Mouse (Mus musculus) adrenal gland, adult 8-10 months (tissue): Measurements from ENCODE around the gene Zfp637. TPM values are rescaled to one million over a fixed set of nuclear protein-coding genes. Genes with fewer than 3 reads are reported as not detected.
"Not testable (repeated sequence)": the region's sequence is repeated elsewhere in the genome, so short reads cannot be mapped to it uniquely, and the experiment has no call there.

Experiments
- DNase-seq: peaks from one replicate; pipeline ENCODE4 v3.0.0; 2022
- total RNA-seq, 4 experiments: library from RNA; stranded (reverse); gene quantifications; 2 replicates each; pipeline ENCODE4 v1.2.4; 2022

Gene Zfp637
- 10 to 100 TPM; 28.8 to 41.7 (median 38.3) TPM for total RNA-seq

- DNase-seq = peak; percentile 87
These were observed at the start of gene Zfp637 for GRCm38 (mm10) chr6:117840686-117841510. Zfp637 (plus strand) TSS chr6:117841180.

- DNase-seq = no peak
These were observed 45.7 kb upstream of the Zfp637 start for GRCm38 (mm10) chr6:117795251-117795650.

GRCm38 (mm10) chr6:117800824-117801223, 40.2 kb upstream of the Zfp637 start:
- DNase-seq = no peak

DNA sequence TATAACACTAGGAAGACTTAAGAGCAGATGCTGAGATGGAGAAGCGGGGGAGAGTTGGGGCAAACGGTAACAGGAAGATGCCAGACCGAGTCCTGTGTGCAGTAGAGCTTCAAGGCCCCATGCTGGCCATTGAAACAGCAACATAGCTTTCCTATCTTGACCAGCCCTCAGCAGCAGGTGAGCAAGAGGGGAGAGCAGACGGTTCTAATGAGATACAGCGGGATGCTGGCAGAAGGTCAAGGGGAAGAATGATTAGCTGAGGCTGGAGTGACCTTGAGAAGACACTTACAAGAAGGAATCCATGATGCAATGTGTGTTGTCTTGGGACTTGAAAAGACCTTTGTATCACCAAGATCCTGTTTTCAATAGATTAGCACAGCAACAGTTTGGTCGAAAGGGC, 39.2 kb upstream of the Zfp637 start:
- no peak for DNase-seq

GRCm38 (mm10) chr6:117807756-117808155, 33.2 kb upstream of the Zfp637 start:
- DNase-seq = no peak

GRCm38 (mm10) chr6:117809816-117810215, 31.2 kb upstream of the Zfp637 start:
- DNase-seq = no peak

GRCm38 (mm10) chr6:117810717-117811116, 30.3 kb upstream of the Zfp637 start:
- DNase-seq = no peak

DNA sequence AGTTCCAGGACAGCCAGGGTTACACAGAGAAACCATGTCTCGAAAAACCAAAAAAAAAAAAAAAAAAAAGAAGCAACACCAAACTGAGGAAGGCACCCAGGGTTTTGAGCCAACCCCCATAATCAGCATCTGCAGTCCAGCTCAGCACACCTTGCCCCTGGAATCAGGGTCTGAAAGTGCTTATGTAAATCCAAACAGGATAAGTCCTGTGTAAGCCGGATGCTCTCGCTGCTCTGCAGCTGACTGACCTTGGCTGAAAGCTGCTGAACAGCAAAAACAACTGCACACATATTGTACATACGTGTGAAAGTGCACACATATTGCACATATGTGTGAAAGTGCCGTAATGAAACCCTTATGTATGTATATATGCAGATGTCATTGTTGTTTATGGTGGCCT, 29.7 kb upstream of the Zfp637 start:
- no peak for DNase-seq

GRCm38 (mm10) chr6:117814681-117815080, 26.3 kb upstream of the Zfp637 start:
- DNase-seq = no peak

DNA sequence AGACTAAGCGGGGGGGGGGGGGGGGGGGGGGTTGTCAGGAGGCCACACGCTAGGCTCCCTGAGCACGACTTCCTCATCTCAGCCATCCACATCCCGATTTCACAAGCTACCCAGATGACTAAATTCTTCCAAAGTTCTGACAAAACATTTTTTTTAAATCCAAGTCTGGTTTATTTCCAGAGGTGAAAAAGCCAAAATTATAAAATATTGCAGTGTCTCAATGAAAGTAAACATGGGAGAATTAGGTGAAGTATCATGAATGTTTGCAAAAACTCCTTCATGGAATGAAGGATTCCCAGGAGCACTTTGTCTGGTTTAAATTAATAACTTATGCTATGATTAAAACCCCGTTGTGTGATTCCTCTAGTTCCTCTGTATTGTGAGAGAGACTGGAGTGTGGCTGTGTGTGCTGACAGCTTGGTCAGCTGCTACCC, 23.9 kb upstream of the Zfp637 start:
- no peak for DNase-seq

- DNase-seq = no peak
These were observed 20.7 kb upstream of the Zfp637 start for GRCm38 (mm10) chr6:117820327-117820726.

GRCm38 (mm10) chr6:117825369-117825768, 15.6 kb upstream of the Zfp637 start:
- DNase-seq = peak; percentile 30

DNA sequence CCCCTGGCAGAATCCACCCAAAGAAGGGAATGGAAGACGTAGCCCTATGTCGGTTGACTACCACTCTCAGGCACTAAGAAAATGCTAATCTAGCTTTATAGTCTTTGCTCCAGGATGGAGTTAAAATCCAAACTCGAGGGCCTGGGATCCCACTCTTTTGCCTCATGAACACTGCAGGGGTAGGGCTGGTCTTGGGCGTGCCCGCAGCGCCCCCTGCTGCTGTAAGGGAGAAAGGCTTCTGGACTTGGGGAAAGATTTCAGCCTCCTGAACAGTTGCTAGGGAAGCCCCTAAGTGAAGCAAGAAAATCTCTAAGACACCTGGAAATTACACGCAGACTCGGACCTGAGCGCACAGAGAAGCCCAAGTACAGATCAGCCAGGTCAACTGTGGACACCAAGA, 12.7 kb upstream of the Zfp637 start:
- peak; percentile 11 for DNase-seq

DNA sequence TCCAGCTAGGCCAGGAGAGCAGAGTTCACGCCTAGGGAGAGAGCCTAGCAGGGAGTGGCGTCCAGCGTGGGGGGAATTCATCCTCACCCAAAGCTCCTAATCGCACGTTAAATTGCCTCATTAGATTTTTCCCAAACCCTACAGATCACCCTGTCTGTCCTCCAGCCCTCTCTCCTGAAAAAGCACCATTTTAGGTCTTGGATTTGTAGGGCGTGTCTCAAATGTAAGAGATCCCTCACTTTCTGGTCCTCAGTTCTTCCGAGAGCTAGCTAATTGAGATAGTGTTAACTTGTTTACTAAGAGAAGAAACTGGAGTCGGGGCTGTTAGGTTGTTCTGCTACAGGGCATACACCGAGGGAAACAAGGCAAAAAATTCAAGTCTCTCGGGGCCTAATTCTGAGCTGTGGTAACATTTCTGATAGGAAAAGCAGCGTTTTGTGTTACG, 553 bp downstream of the Zfp637 start:
- no peak for DNase-seq

GRCm38 (mm10) chr6:117844597-117844996, 3.6 kb downstream of the Zfp637 start:
- DNase-seq = no peak

DNA sequence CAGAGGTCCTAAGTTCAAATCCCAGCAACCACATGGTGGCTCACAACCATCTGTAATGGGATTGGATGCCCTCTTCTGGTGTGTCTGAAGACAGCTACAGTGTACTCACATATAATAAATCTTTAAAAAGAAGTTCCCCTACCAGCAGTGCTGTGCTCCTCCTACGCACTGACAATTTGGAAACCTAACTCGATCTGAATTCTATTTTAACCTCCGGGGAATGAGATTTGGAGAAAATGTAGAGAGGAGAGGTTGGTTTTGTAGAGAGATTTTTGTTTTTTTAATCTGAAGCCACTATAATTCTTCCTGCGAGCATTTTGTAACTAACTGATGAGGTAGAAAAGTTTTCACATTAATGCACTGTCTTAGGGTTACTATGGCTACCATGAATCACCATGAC, 5.7 kb downstream of the Zfp637 start:
- not testable (repeated sequence) for DNase-seq

- no peak for DNase-seq
These were observed 6.8 kb downstream of the Zfp637 start for GRCm38 (mm10) chr6:117847772-117848171.

- DNase-seq = no peak
These were observed 7.6 kb downstream of the Zfp637 start for GRCm38 (mm10) chr6:117848577-117848976.

DNA sequence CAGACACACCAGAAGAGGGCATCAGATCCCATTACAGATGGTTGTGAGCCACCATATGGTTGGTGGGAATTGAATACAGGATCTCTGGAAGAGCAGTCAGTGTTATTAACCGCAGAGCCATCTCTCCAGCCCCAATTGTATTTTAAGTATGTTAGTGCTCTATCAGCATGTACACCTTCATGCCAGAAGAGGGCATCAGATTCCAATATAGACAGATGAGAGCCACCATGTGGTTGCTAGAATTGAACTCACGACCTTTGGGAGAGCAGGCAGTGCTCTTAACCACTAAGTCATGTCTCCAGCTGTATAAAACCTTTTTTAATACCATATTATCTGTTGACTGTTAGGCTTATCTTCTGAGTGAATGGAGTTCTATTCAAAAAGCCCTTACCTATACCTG, 10.8 kb downstream of the Zfp637 start:
- no peak for DNase-seq

GRCm38 (mm10) chr6:117857990-117858389, 17.0 kb downstream of the Zfp637 start:
- no peak for DNase-seq

DNA sequence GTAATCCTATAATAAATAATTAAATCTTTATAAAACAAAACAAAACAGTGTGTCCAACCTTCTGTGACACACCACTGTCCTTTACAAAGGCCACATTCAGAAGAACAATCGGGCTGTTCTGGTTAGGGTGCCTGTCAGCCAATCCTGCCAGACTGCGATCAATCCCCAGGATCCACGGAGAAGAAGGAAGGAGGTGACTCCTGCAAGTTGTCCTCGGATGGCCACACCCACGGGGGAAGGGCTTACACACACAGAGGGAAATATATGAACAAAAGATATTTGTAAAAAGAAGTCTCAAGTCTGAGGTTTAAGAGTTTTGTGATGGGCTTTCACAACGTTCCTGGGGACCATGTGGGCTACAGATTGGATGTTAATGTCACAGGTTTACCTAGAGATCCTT, 20.9 kb downstream of the Zfp637 start, which contains the start of gene Zfp239:
Gene Zfp239, plus strand, starts transcription at position 253 of the 400 bp plus-strand sequence.
- no peak for DNase-seq

DNA sequence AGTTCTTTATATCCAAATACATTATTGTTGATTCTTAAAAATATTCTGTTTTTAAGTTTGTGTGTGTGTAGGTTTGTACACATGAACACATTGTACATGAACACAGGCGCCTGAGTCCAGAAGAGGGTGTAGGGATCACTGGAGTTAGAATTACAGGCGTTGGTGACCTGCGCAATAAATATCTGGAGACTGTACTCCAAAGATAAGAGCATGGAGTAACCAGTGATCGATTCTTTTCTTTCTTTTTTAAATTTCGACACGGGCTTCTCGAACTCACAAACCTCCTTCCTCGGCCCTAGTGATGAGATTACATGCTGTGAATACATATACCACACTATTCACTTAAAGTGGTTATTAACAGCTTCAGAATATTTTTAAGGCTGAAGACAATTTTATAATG, 21.5 kb downstream of the Zfp637 start:
- no peak for DNase-seq

DNA sequence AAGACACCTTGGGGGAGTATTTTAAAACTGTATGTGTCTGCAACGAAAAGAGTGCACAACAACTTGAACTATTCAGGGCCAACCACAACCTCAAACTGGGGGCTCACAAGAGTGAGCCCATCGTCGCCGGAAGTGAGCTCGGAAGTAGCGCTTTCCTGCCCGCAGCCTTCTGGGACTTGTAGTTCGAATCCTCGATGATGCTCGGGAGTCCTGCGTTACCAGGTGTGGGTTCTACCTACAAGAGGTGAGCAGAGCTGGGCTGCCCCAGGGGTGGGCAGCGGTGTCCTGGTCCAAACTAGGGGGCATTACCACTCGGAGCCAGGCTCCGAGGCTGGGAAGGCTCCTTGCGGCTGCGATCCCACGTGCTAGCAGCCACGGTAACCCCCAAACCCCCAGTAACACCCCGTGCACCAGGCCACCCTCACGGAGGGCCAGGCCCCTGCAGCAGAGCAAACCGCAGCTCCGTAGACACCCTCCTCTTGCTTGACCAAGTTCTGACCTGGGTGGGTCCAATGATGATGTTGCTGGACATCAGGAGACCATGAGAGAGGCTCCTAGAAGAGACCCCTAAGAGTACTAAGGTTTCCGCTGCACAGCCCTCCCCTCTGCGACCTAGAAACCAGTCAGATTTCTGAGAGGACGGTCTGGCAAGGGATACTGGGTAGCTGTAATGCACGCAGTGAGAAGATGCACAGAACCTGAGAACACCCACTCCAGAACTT, 22.1 kb downstream of the Zfp637 start:
- DNase-seq = no peak

- no peak for DNase-seq
These were observed 22.8 kb downstream of the Zfp637 start for GRCm38 (mm10) chr6:117863751-117864150.
